Mouse (Mus musculus): Measurements from ENCODE around the gene Olfr1258. TPM values are rescaled to one million over a fixed set of nuclear protein-coding genes. Genes with fewer than 3 reads are reported as not detected.

Olfr1258 gene
- polyA plus RNA-seq (2015; fragmentation: Illumina TruSeq; extraction: RNeasy Lipid Tissue Mini Kit (QIAGEN cat#74804); ENCODE audit: insufficient read depth, low replicate concordance): not detected

GRCm38 (mm10) chr2:89927009-89927408, at the start of gene Olfr1258:
Gene Olfr1258 (plus strand): TSS chr2:89927309.

GRCm38 (mm10) chr2:89878137-89878536, 49.0 kb upstream of the Olfr1258 start, which contains the start of gene Olfr1257:
Gene Olfr1257 (plus strand): TSS chr2:89878437.

GRCm38 (mm10) chr2:89948564-89948963, 21.5 kb downstream of the Olfr1258 start, which contains the start of gene Olfr1259:
Gene Olfr1259 (minus strand): TSS chr2:89948664.

GRCm38 (mm10) chr2:89974184-89974583, 47.1 kb downstream of the Olfr1258 start, which contains the start of gene Olfr1260:
Gene Olfr1260 (plus strand): TSS chr2:89974340.

Other genes starting within 250 kb of the Olfr1258 start
- not detected for gene Olfr1252, start 202.3 kb upstream of the Olfr1258 start, polyA plus RNA-seq (2015; fragmentation: Illumina TruSeq; extraction: RNeasy Lipid Tissue Mini Kit (QIAGEN cat#74804); ENCODE audit: insufficient read depth, low replicate concordance)
- gene Olfr1253, start 170.2 kb upstream of the Olfr1258 start, polyA plus RNA-seq (2015; fragmentation: Illumina TruSeq; extraction: RNeasy Lipid Tissue Mini Kit (QIAGEN cat#74804); ENCODE audit: insufficient read depth, low replicate concordance): not detected
- not detected for gene Olfr1254, start 133.7 kb upstream of the Olfr1258 start, polyA plus RNA-seq (2015; fragmentation: Illumina TruSeq; extraction: RNeasy Lipid Tissue Mini Kit (QIAGEN cat#74804); ENCODE audit: insufficient read depth, low replicate concordance)
- gene Olfr1255, start 115.3 kb upstream of the Olfr1258 start, polyA plus RNA-seq (2015; fragmentation: Illumina TruSeq; extraction: RNeasy Lipid Tissue Mini Kit (QIAGEN cat#74804); ENCODE audit: insufficient read depth, low replicate concordance): not detected
- not detected for gene Olfr1256, start 85.8 kb upstream of the Olfr1258 start, polyA plus RNA-seq (2015; fragmentation: Illumina TruSeq; extraction: RNeasy Lipid Tissue Mini Kit (QIAGEN cat#74804); ENCODE audit: insufficient read depth, low replicate concordance)
- not detected for gene Olfr48, start 79.1 kb upstream of the Olfr1258 start, polyA plus RNA-seq (2015; fragmentation: Illumina TruSeq; extraction: RNeasy Lipid Tissue Mini Kit (QIAGEN cat#74804); ENCODE audit: insufficient read depth, low replicate concordance)
- gene Olfr1257, start 48.9 kb upstream of the Olfr1258 start, polyA plus RNA-seq (2015; fragmentation: Illumina TruSeq; extraction: RNeasy Lipid Tissue Mini Kit (QIAGEN cat#74804); ENCODE audit: insufficient read depth, low replicate concordance): not detected
- gene Olfr1259, start 21.4 kb downstream of the Olfr1258 start, polyA plus RNA-seq (2015; fragmentation: Illumina TruSeq; extraction: RNeasy Lipid Tissue Mini Kit (QIAGEN cat#74804); ENCODE audit: insufficient read depth, low replicate concordance): not detected
- not detected for gene Olfr1260, start 47.0 kb downstream of the Olfr1258 start, polyA plus RNA-seq (2015; fragmentation: Illumina TruSeq; extraction: RNeasy Lipid Tissue Mini Kit (QIAGEN cat#74804); ENCODE audit: insufficient read depth, low replicate concordance)
- not detected for gene Olfr1261, start 63.9 kb downstream of the Olfr1258 start, polyA plus RNA-seq (2015; fragmentation: Illumina TruSeq; extraction: RNeasy Lipid Tissue Mini Kit (QIAGEN cat#74804); ENCODE audit: insufficient read depth, low replicate concordance)
- gene Olfr1262, start 72.8 kb downstream of the Olfr1258 start, polyA plus RNA-seq (2015; fragmentation: Illumina TruSeq; extraction: RNeasy Lipid Tissue Mini Kit (QIAGEN cat#74804); ENCODE audit: insufficient read depth, low replicate concordance): not detected
- gene Olfr1263, start 84.8 kb downstream of the Olfr1258 start, polyA plus RNA-seq (2015; fragmentation: Illumina TruSeq; extraction: RNeasy Lipid Tissue Mini Kit (QIAGEN cat#74804); ENCODE audit: insufficient read depth, low replicate concordance): not detected
- not detected for gene Olfr1264, start 98.3 kb downstream of the Olfr1258 start, polyA plus RNA-seq (2015; fragmentation: Illumina TruSeq; extraction: RNeasy Lipid Tissue Mini Kit (QIAGEN cat#74804); ENCODE audit: insufficient read depth, low replicate concordance)
- gene Olfr1265, start 108.0 kb downstream of the Olfr1258 start, polyA plus RNA-seq (2015; fragmentation: Illumina TruSeq; extraction: RNeasy Lipid Tissue Mini Kit (QIAGEN cat#74804); ENCODE audit: insufficient read depth, low replicate concordance): not detected
- not detected for gene Olfr140, start 136.3 kb downstream of the Olfr1258 start, polyA plus RNA-seq (2015; fragmentation: Illumina TruSeq; extraction: RNeasy Lipid Tissue Mini Kit (QIAGEN cat#74804); ENCODE audit: insufficient read depth, low replicate concordance)
- gene Olfr1269, start 194.1 kb downstream of the Olfr1258 start, polyA plus RNA-seq (2015; fragmentation: Illumina TruSeq; extraction: RNeasy Lipid Tissue Mini Kit (QIAGEN cat#74804); ENCODE audit: insufficient read depth, low replicate concordance): not detected
- gene Olfr32, start 215.0 kb downstream of the Olfr1258 start, polyA plus RNA-seq (2015; fragmentation: Illumina TruSeq; extraction: RNeasy Lipid Tissue Mini Kit (QIAGEN cat#74804); ENCODE audit: insufficient read depth, low replicate concordance): not detected
- not detected for gene Olfr1270, start 225.8 kb downstream of the Olfr1258 start, polyA plus RNA-seq (2015; fragmentation: Illumina TruSeq; extraction: RNeasy Lipid Tissue Mini Kit (QIAGEN cat#74804); ENCODE audit: insufficient read depth, low replicate concordance)